Mouse (Mus musculus) layer of hippocampus, adult 11-12 months (tissue): ENCODE results near the gene Lrrc42.
A peak's percentile ranks its signal among the peaks of the same experiment; 100 is the strongest.

Experiments used
- DNase-seq: peaks from one replicate; pipeline ENCODE4 v3.0.0; 2022; ENCODE audit warnings: low spot score

Gene Lrrc42

GRCm38 (mm10) chr4:107248061-107248460, 5.3 kb downstream of the Lrrc42 start:
- no peak for DNase-seq

GRCm38 (mm10) chr4:107247110-107247509, 6.2 kb downstream of the Lrrc42 start:
- no peak for DNase-seq

- DNase-seq, result no peak
Measured at GRCm38 (mm10) chr4:107246040-107246439, 7.3 kb downstream of the Lrrc42 start.

- DNase-seq, result no peak
Measured at GRCm38 (mm10) chr4:107245368-107245767, 8.0 kb downstream of the Lrrc42 start.

GRCm38 (mm10) chr4:107243365-107244333, 9.7 kb downstream of the Lrrc42 start:
- no peak for DNase-seq

GRCm38 (mm10) chr4:107240196-107240595, 13.1 kb downstream of the Lrrc42 start:
- no peak for DNase-seq

- no peak for DNase-seq
Measured at GRCm38 (mm10) chr4:107238253-107238652, 15.1 kb downstream of the Lrrc42 start.

- no peak for DNase-seq
Measured at GRCm38 (mm10) chr4:107232219-107232618, 21.1 kb downstream of the Lrrc42 start.

GRCm38 (mm10) chr4:107226313-107226712, 27.0 kb downstream of the Lrrc42 start:
- DNase-seq, result no peak

GRCm38 (mm10) chr4:107223225-107224204, 29.8 kb downstream of the Lrrc42 start:
- peak; percentile 34 for DNase-seq

GRCm38 (mm10) chr4:107221524-107221923, 31.8 kb downstream of the Lrrc42 start:
- no peak for DNase-seq

GRCm38 (mm10) chr4:107217574-107217973, 35.8 kb downstream of the Lrrc42 start:
- no peak for DNase-seq

GRCm38 (mm10) chr4:107213279-107214011, 39.9 kb downstream of the Lrrc42 start:
- no peak for DNase-seq

GRCm38 (mm10) chr4:107211936-107212335, 41.4 kb downstream of the Lrrc42 start:
- no peak for DNase-seq

GRCm38 (mm10) chr4:107211465-107211864, 41.9 kb downstream of the Lrrc42 start:
- peak; percentile 43 for DNase-seq

GRCm38 (mm10) chr4:107210483-107211097, 42.7 kb downstream of the Lrrc42 start:
- DNase-seq, result no peak

- DNase-seq, result no peak
Measured at GRCm38 (mm10) chr4:107208880-107209279, 44.5 kb downstream of the Lrrc42 start, which contains the start of gene Ldlrad1. Gene Ldlrad1 (plus strand): TSS chr4:107209180.

- no peak for DNase-seq
Measured at GRCm38 (mm10) chr4:107207016-107207415, 46.3 kb downstream of the Lrrc42 start.

- no peak for DNase-seq
Measured at GRCm38 (mm10) chr4:107203001-107203400, 50.3 kb downstream of the Lrrc42 start.

- DNase-seq, result no peak
Measured at GRCm38 (mm10) chr4:107201779-107202178, 51.6 kb downstream of the Lrrc42 start.

- no peak for DNase-seq
Measured at GRCm38 (mm10) chr4:107198072-107198471, 55.3 kb downstream of the Lrrc42 start.
